Mouse (Mus musculus): ENCODE data around the gene Cd28.

DNA sequence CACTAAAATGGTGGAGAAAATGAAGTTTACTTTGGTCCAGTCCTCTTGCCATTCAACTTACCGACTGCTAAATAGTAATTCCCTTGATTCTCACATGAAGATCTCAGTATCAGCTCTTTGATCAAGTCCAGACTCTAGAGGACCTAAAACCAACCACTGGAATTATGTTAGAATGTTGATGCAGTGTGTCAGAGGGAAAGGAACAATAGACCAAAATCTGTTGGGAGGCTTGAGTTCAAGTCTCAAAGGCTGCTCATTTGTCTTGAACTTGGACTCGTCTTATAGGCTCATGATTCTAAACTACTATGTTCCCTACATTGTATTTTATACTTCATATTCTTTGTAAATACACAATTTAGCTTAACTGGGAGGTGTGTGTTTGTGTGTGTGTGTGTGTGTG is 41.0 kb downstream of the Cd28 start:
- TF ChIP-seq CTCF (IDR thresholded peaks at IDR 0.05; ENCODE audit: control insufficient read depth, insufficient read depth, low read length) (no peak), POLR2A (IDR thresholded peaks at IDR 0.05; ENCODE audit: borderline replicate concordance, control insufficient read depth, low read depth, low read length) (no peak)

All from bone marrow, adult 2 months (tissue).